Mouse (Mus musculus) intestine, embryonic 16.5 days (tissue): ENCODE measurements around the gene Gm27021. TPM values are rescaled to one million over a fixed set of nuclear protein-coding genes. Genes with fewer than 3 reads are reported as not detected.
A peak's percentile ranks its signal among the peaks of the same experiment; 100 is the strongest.
"Not testable (repeated sequence)": the region's sequence is repeated elsewhere in the genome, so short reads cannot be mapped to it uniquely, and the experiment has no call there.

ENCODE experiments used
- ATAC-seq: fragments of 200-750 bp; cut with Nextera tagmentation; 2 replicates; pipeline ENCODE4 v1.8.0; 2017; ENCODE audit warnings: moderate TSS enrichment, moderate library complexity
- H3K27ac ChIP-seq: fragments of 300-500 bp; sonication (generic); 2 replicates; pipeline ENCODE4 v1.5.1; 2014; ENCODE audit warnings: mild to moderate bottlenecking, low read length
- H3K27me3 ChIP-seq: fragments of 300-500 bp; sonication (generic); replicated peaks from 2 replicates; pipeline ENCODE4 v1.6.1; 2014; ENCODE audit warnings: low read length, control low read depth, mixed read lengths; ENCODE audit not compliant: control insufficient read depth, insufficient read depth
- H3K36me3 ChIP-seq: fragments of 300-500 bp; sonication (generic); 2 replicates; pipeline ENCODE4 v1.6.1; 2014; ENCODE audit warnings: low read length, control low read depth; ENCODE audit not compliant: control insufficient read depth, insufficient read depth
- H3K4me1 ChIP-seq: fragments of 300-500 bp; sonication (generic); 2 replicates; pipeline ENCODE4 v1.6.1; 2014; ENCODE audit warnings: low read length, control low read depth, mixed read lengths; ENCODE audit not compliant: control insufficient read depth, insufficient read depth
- H3K4me2 ChIP-seq: fragments of 300-500 bp; sonication (generic); 2 replicates; pipeline ENCODE4 v1.6.1; 2014; ENCODE audit warnings: low read depth, low read length, control low read depth
- H3K4me3 ChIP-seq: fragments of 300-500 bp; sonication (generic); 2 replicates; pipeline ENCODE4 v1.5.1; 2014; ENCODE audit warnings: mild to moderate bottlenecking, low read length
- H3K9ac ChIP-seq: fragments of 300-500 bp; sonication (generic); 2 replicates; pipeline ENCODE4 v1.6.1; 2014; ENCODE audit warnings: low read depth, low read length
- H3K9me3 ChIP-seq: fragments of 300-500 bp; sonication (generic); 2 replicates; pipeline ENCODE4 v1.6.1; 2016; ENCODE audit warnings: low read length, control low read depth; ENCODE audit not compliant: control insufficient read depth
- WGBS: fragments of 180-500 bp; shearing (Covaris S2); extraction: QIAGEN DNeasy Blood & Tissue Kit; methylation state at CpG from one replicate; pipeline ENCODE4 v1.1.7; 2014; 5-methylcytosine and 5-hydroxymethylcytosine counted together
- polyA plus RNA-seq: library from polyadenylated mRNA; unstranded; fragments of >200 nt; fragmentation: Nextera tagmentation; extraction: Ambion mirVana; gene quantifications from 2 replicates; pipeline ENCODE4 v1.2.1, GENCODE M21; 2015

Gm27021 gene
- polyA plus RNA-seq, 1 experiment from 2014 or later, result 1.5 TPM

DNA sequence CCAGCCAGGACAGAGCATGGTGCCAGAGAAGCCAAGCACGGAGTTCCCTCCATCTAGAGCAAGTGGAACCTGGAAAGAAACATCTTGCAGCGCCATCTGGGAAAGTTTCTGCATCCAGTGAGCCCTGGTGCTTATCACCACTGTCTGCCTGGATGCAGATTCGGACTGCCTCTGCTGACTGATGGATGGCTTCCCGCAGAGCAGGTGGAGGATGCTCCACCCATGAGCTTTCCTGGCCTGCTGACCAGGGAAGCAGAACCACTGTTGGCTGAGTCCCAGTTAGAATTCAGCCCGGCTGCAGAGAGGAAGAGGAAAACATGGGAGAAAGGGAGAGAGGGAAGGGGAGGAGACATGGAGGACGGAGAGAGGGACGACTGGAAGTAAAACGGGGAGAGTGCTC is 19.9 kb upstream of the Gm27021 start:
- H3K36me3 ChIP-seq, result no peaks in the 10 kb centered on the region
- H3K27ac ChIP-seq, result no peak overlapping the region
- peaks cover 20% of the 10 kb centered on the region for H3K4me1 ChIP-seq
- no peak for ATAC-seq
- 55% methylated on average over 8 of the region's 8 CpGs for WGBS
- H3K9ac ChIP-seq, result no peak overlapping the region
- no peaks in the 10 kb centered on the region for H3K9me3 ChIP-seq
- no peak overlapping the region for H3K4me2 ChIP-seq
- no peak overlapping the region for H3K4me3 ChIP-seq
- no peaks in the 10 kb centered on the region for H3K27me3 ChIP-seq

GRCm38 (mm10) chr8:120686576-120686975 is 18.7 kb upstream of the Gm27021 start:
- ATAC-seq, result no peak
- Histone ChIP-seq H3K4me2 (no peak overlapping the region), H3K27me3 (no peaks in the 10 kb centered on the region), H3K36me3 (no peaks in the 10 kb centered on the region), H3K4me1 (peaks cover 20% of the 10 kb centered on the region), H3K9ac (no peak overlapping the region), H3K9me3 (no peaks in the 10 kb centered on the region), H3K27ac (no peak overlapping the region), H3K4me3 (no peak overlapping the region)
- 85% methylated on average over 5 of the region's 5 CpGs for WGBS

GRCm38 (mm10) chr8:120686051-120686450 is 18.2 kb upstream of the Gm27021 start:
- H3K9me3 ChIP-seq, result no peaks in the 10 kb centered on the region
- no peak overlapping the region for H3K4me3 ChIP-seq
- WGBS, result 81% methylated on average over 13 of the region's 13 CpGs
- peak overlapping the region; percentile 54; the same call in 1 of the 2 replicates for H3K9ac ChIP-seq
- ATAC-seq, result no peak
- peaks cover 20% of the 10 kb centered on the region for H3K4me1 ChIP-seq
- H3K27ac ChIP-seq, result peak overlapping the region; percentile 95; the same call in 1 of the 2 replicates
- H3K36me3 ChIP-seq, result no peaks in the 10 kb centered on the region
- no peaks in the 10 kb centered on the region for H3K27me3 ChIP-seq
- H3K4me2 ChIP-seq, result no peak overlapping the region

- no peak overlapping the region for H3K4me3 ChIP-seq
- WGBS, result 83% methylated on average over 8 of the region's 8 CpGs
- H3K27me3 ChIP-seq, result no peaks in the 10 kb centered on the region
- peak overlapping the region; percentile 4; the same call in 1 of the 2 replicates for H3K4me2 ChIP-seq
- H3K27ac ChIP-seq, result peak overlapping the region; percentile 95
- no peaks in the 10 kb centered on the region for H3K9me3 ChIP-seq
- no peak for ATAC-seq
- peaks cover 20% of the 10 kb centered on the region for H3K4me1 ChIP-seq
- H3K36me3 ChIP-seq, result no peaks in the 10 kb centered on the region
- peak overlapping the region; percentile 54 for H3K9ac ChIP-seq
These were observed 17.7 kb upstream of the Gm27021 start for GRCm38 (mm10) chr8:120685591-120685990.

DNA sequence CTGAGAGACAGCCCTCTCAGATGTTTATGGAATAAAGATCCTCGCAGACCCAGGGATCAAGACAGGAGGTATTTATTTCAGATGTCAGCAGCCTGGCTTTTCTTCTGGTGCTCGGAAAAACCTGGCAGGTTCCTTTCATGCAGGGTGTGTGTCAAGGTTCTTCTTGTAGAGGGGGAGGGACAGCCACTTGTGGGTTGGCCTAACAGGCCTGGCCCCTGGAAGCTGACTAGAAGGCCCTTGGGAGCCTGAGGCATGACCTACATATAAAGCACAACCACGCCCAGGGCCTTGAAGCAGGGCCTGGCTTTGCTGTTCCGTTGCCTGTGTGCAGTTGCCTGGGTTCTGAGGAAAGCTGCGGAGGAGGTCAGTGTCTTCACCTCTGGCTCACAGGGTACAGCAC is 17.2 kb upstream of the Gm27021 start:
- H3K4me2 ChIP-seq, result peak overlapping the region; percentile 4; the same call in 1 of the 2 replicates
- H3K36me3 ChIP-seq, result no peaks in the 10 kb centered on the region
- WGBS, result 45% methylated on average over 5 of the region's 5 CpGs
- H3K9ac ChIP-seq, result peak overlapping the region; percentile 54
- H3K9me3 ChIP-seq, result no peaks in the 10 kb centered on the region
- H3K4me1 ChIP-seq, result peaks cover 20% of the 10 kb centered on the region
- H3K27me3 ChIP-seq, result no peaks in the 10 kb centered on the region
- H3K4me3 ChIP-seq, result no peak overlapping the region
- peak; percentile 78 for ATAC-seq
- H3K27ac ChIP-seq, result peak overlapping the region; percentile 95

GRCm38 (mm10) chr8:120684082-120684481 is 16.2 kb upstream of the Gm27021 start:
- no peaks in the 10 kb centered on the region for H3K27me3 ChIP-seq
- ATAC-seq, result peak; percentile 69
- WGBS, result 53% methylated on average over 5 of the region's 5 CpGs
- H3K9ac ChIP-seq, result no peak overlapping the region
- no peaks in the 10 kb centered on the region for H3K9me3 ChIP-seq
- peak overlapping the region; percentile 95 for H3K27ac ChIP-seq
- H3K4me3 ChIP-seq, result no peak overlapping the region
- H3K4me2 ChIP-seq, result peak overlapping the region; percentile 14; the same call in 1 of the 2 replicates
- no peaks in the 10 kb centered on the region for H3K36me3 ChIP-seq
- peaks cover 20% of the 10 kb centered on the region for H3K4me1 ChIP-seq

GRCm38 (mm10) chr8:120683602-120684001 is 15.7 kb upstream of the Gm27021 start:
- Histone ChIP-seq H3K27me3 (no peaks in the 10 kb centered on the region), H3K27ac (peak overlapping the region; percentile 95), H3K4me3 (no peak overlapping the region), H3K4me2 (peak overlapping the region; percentile 14; the same call in 1 of the 2 replicates), H3K9me3 (no peaks in the 10 kb centered on the region), H3K36me3 (no peaks in the 10 kb centered on the region), H3K9ac (no peak overlapping the region), H3K4me1 (peaks cover 23% of the 10 kb centered on the region)
- WGBS, result 13% methylated on average over 10 of the region's 10 CpGs
- ATAC-seq, result peak; percentile 54

DNA sequence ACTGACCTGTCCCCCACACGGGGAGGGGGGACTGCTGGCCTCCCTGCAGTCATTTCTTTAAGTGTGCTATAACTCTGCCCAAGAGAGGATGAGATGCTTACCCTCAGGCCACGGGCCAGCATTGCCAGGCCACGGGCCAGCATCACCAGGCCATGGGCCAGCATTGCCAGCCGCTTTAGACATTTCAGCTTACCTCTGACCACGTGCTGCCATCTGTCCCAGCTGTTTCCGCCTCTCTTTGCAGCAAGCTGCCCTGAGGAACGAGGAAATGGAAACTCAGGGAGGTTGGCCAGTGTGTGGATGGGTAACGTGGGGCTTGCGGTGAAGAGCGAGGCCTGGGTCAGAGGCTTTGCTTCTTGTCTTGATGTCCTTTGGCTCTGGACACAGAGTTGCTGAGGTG is 13.2 kb upstream of the Gm27021 start:
- H3K9me3 ChIP-seq, result no peaks in the 10 kb centered on the region
- H3K4me2 ChIP-seq, result no peak overlapping the region
- no peaks in the 10 kb centered on the region for H3K36me3 ChIP-seq
- 78% methylated on average over 10 of the region's 10 CpGs for WGBS
- H3K9ac ChIP-seq, result no peak overlapping the region
- H3K4me1 ChIP-seq, result peaks cover 23% of the 10 kb centered on the region
- no peak for ATAC-seq
- H3K27ac ChIP-seq, result no peak overlapping the region
- no peaks in the 10 kb centered on the region for H3K27me3 ChIP-seq
- no peak overlapping the region for H3K4me3 ChIP-seq

GRCm38 (mm10) chr8:120680405-120680804 is 12.5 kb upstream of the Gm27021 start:
- not testable (repeated sequence) for H3K27me3 ChIP-seq, H3K9ac ChIP-seq, H3K4me2 ChIP-seq, H3K9me3 ChIP-seq, H3K36me3 ChIP-seq, H3K4me3 ChIP-seq, ATAC-seq
- H3K27ac ChIP-seq, result peak overlapping the region; percentile 71; the same call in 1 of the 2 replicates
- H3K4me1 ChIP-seq, result peaks cover 16% of the 10 kb centered on the region
- 49% methylated on average over 7 of the region's 7 CpGs for WGBS
